Mouse (Mus musculus): ENCODE measurements around the gene S100a2.

- TF ChIP-seq CTCF (IDR thresholded peaks at IDR 0.05; ENCODE audit: low read depth, low read length), result peak; percentile 52
- TF ChIP-seq POLR2A (IDR thresholded peaks at IDR 0.05; ENCODE audit: insufficient read depth, low read length), result no peak
- no peak for TF ChIP-seq EP300 (IDR thresholded peaks at IDR 0.05; ENCODE audit: insufficient read depth, low read depth, low read length)
Observed at GRCm38 (mm10) chr3:90582156-90582555, 7.9 kb upstream of the S100a2 start.

Data from ES-Bruce4 (cell line).